ENCODE assay signal across 9 mouse cellular contexts in the genomic region with DNA sequence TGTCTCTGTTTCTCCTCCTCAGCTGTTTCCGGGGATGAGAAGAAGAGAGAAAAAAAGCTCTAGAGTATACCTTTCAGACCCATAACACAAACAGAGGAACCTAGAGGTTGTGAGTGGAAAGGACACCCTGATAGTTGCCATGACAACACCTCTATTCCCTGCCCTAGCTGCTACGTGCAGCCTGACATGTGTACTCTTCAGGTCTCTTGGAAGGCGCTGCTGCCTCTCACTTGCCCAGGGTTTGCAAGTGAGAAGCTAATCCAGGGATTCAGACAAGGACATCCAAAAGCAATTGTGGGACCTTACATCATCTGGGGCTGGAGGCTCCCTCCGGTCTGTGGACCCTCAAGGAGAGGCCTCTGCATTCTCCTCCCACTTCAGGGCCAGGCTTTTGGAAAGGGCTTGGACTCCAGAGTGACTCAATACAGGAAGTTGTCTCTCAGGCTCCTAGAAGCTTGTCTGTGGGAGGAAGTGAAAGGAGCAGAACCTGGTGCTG. TPM values are rescaled to one million over a fixed set of nuclear protein-coding genes. Genes with fewer than 3 reads are reported as not detected.
A peak's percentile ranks its signal among the peaks of the same experiment; 100 is the strongest.
DNase-seq lines count a peak whose midpoint lies in the region; ATAC-seq lines count a peak whose summit lies in the region.
"Had no signal": no experiment of that assay in that cellular context is flagged by ENCODE, and none has a peak within 500 bp of the region (broad histone marks: within the 10 kb centered on the region; RNA-seq: fewer than 3 reads in every experiment).

No protein-coding gene starts in this region.

- no peaks in the 10 kb centered on the region for H3K9me3 ChIP-seq in heart, embryonic 10.5 days
- no peaks in the 10 kb centered on the region; the same call in 1 of the 2 replicates for H3K9me3 ChIP-seq in heart, embryonic 12.5 days (replicated peaks)
- H3K9me3 ChIP-seq in hindbrain, embryonic 10.5 days: no peaks in the 10 kb centered on the region
- H3K9me3 ChIP-seq: hindbrain, embryonic 15.5 days had no signal

- H3K4me2 ChIP-seq in heart, embryonic 12.5 days: peak overlapping the region; percentile 3; the same call in 1 of the 2 replicates
- H3K4me2 ChIP-seq: hindbrain, embryonic 15.5 days had no signal

- peak overlapping the region; percentile 89 for H3K27ac ChIP-seq in heart, embryonic 10.5 days
- peak overlapping the region; percentile 72 for H3K27ac ChIP-seq in heart, embryonic 12.5 days (ENCODE audit: poor library complexity, severe bottlenecking)
- no peak overlapping the region for H3K27ac ChIP-seq in hindbrain, embryonic 10.5 days
- H3K27ac ChIP-seq: hindbrain, embryonic 15.5 days had no signal

- H3K27me3 ChIP-seq in heart, embryonic 10.5 days (ENCODE audit: insufficient read depth, poor library complexity, severe bottlenecking): no peaks in the 10 kb centered on the region
- H3K27me3 ChIP-seq in heart, embryonic 12.5 days (replicated peaks): no peaks in the 10 kb centered on the region
- no peaks in the 10 kb centered on the region for H3K27me3 ChIP-seq in hindbrain, embryonic 10.5 days (ENCODE audit: insufficient read depth, poor library complexity, severe bottlenecking)
- H3K27me3 ChIP-seq: hindbrain, embryonic 15.5 days had no signal

- no peaks in the 10 kb centered on the region for H3K36me3 ChIP-seq in heart, embryonic 10.5 days
- H3K36me3 ChIP-seq in heart, embryonic 12.5 days: no peaks in the 10 kb centered on the region
- no peaks in the 10 kb centered on the region for H3K36me3 ChIP-seq in hindbrain, embryonic 10.5 days
- H3K36me3 ChIP-seq: hindbrain, embryonic 15.5 days had no signal

- no peak overlapping the region for H3K9ac ChIP-seq in heart, embryonic 12.5 days
- H3K9ac ChIP-seq: hindbrain, embryonic 15.5 days had no signal

- intact Hi-C loops in heart, postnatal 25 days (cut with DNase I): no loop called here

- peak; percentile 62 for ATAC-seq in heart, embryonic 12.5 days (ENCODE audit: insufficient number of reproducible peaks, low FRiP score)
- no peak for ATAC-seq in cerebellum, adult (ENCODE audit: insufficient number of reproducible peaks, low FRiP score, low TSS enrichment)

- WGBS in heart, embryonic 10.5 days: 23% methylated on average over 4 of the region's 4 CpGs
- 11% methylated on average over 4 of the region's 4 CpGs for WGBS in heart, embryonic 12.5 days
- 59% methylated on average over 4 of the region's 4 CpGs for WGBS in hindbrain, embryonic 10.5 days

- peaks cover 33% of the 10 kb centered on the region for H3K4me1 ChIP-seq in heart, embryonic 10.5 days
- peaks cover 39% of the 10 kb centered on the region for H3K4me1 ChIP-seq in heart, embryonic 12.5 days (replicated peaks)
- H3K4me1 ChIP-seq in hindbrain, embryonic 10.5 days (replicated peaks): peaks cover 6% of the 10 kb centered on the region; the same call in 1 of the 2 replicates
- H3K4me1 ChIP-seq: hindbrain, embryonic 15.5 days had no signal

- no peak overlapping the region for H3K4me3 ChIP-seq in heart, embryonic 10.5 days
- H3K4me3 ChIP-seq in heart, embryonic 12.5 days: no peak overlapping the region
- no peak overlapping the region for H3K4me3 ChIP-seq in hindbrain, embryonic 10.5 days
- H3K4me3 ChIP-seq: hindbrain, embryonic 15.5 days had no signal

- peak; percentile 82 for DNase-seq in heart, embryonic 10.5 days (ENCODE audit: low spot score)
- no peak for DNase-seq in heart, postnatal 25 days (ENCODE audit: low spot score)
- DNase-seq in ES-CJ7 (ENCODE audit: low read depth, low spot score): peak; percentile 63
- peak; percentile 14 for DNase-seq in lung, postnatal 10 days
- DNase-seq in cerebellum, adult 8-10 months: no peak
- no peak for DNase-seq in hindbrain, embryonic 10.5 days (ENCODE audit: low spot score)

RNA-seq across cellular contexts. Expression of a gene that starts 47.6 kb away (rescaled TPM):
- polyA plus RNA-seq in heart, embryonic 10.5 days (2016; fragmentation: Nextera tagmentation; extraction: Ambion mirVana): 42.2 and 44.8 TPM in 2 replicates
- 100 to 1,000 TPM; 268 to 296 TPM for total RNA-seq in heart, postnatal 25 days (2021)
- polyA plus RNA-seq in heart, embryonic 12.5 days (2016; fragmentation: Nextera tagmentation; extraction: Ambion mirVana): 35.0 and 35.2 TPM in 2 replicates
- polyA plus RNA-seq in hindbrain, embryonic 10.5 days (2016; fragmentation: Nextera tagmentation; extraction: Ambion mirVana): 18.7 and 32.0 TPM in 2 replicates

Comparison
In these comparisons a context has a peak if more than half of its experiments do, and no peak if none do; other contexts are left out.
1. DNase-seq: peak in heart, embryonic 10.5 days (single experiment), ES-CJ7 (single experiment) and lung, postnatal 10 days (single experiment); none in heart, postnatal 25 days (single experiment), cerebellum, adult 8-10 months (single experiment) and hindbrain, embryonic 10.5 days (single experiment).